Comparison of ENCODE assay signal across 9 mouse cellular contexts in genomic region chr9:34954212-34954611, GRCm38 (mm10).
A peak's percentile ranks its signal among the peaks of the same experiment; 100 is the strongest.
DNase-seq lines count a peak whose midpoint lies in the region; ATAC-seq and TF ChIP-seq lines count a peak whose summit lies in the region.
"Had no signal": no experiment of that assay in that cellular context is flagged by ENCODE, and none has a peak within 500 bp of the region (broad histone marks: within the 10 kb centered on the region; RNA-seq: fewer than 3 reads in every experiment).

No protein-coding gene starts in this region.

- no peak overlapping the region for H3K27ac ChIP-seq in forebrain, embryonic 10.5 days
- no peak overlapping the region for H3K27ac ChIP-seq in forebrain, embryonic 16.5 days (ENCODE audit: low read length)
- H3K27ac ChIP-seq in liver, adult 2 months (replicated peaks; ENCODE audit: insufficient read depth, low read depth, low read length): no peak overlapping the region
- H3K27ac ChIP-seq in liver, embryonic 11.5 days (ENCODE audit: low read depth, low read length): no peak overlapping the region
- peak overlapping the region; percentile 58; the same call in 1 of the 2 replicates for H3K27ac ChIP-seq in cerebellum, adult 2 months (ENCODE audit: insufficient read depth, low read length)
- H3K27ac ChIP-seq in left cerebral cortex, adult 2 months: no peak overlapping the region
- H3K27ac ChIP-seq: macrophage had no signal

- H3K36me3 ChIP-seq in forebrain, embryonic 10.5 days (replicated peaks): no peaks in the 10 kb centered on the region
- no peaks in the 10 kb centered on the region for H3K36me3 ChIP-seq in forebrain, embryonic 16.5 days (ENCODE audit: control insufficient read depth, insufficient read depth)
- H3K36me3 ChIP-seq in liver, adult 2 months (ENCODE audit: control insufficient read depth, insufficient read depth, low read length): no peaks in the 10 kb centered on the region
- H3K36me3 ChIP-seq in liver, embryonic 11.5 days (ENCODE audit: control insufficient read depth, insufficient read depth, low read length): no peaks in the 10 kb centered on the region
- H3K36me3 ChIP-seq in splenic B cell, adult 2 months (ENCODE audit: control insufficient read depth, insufficient read depth, low read length, poor library complexity, severe bottlenecking): no peaks in the 10 kb centered on the region

- H3K4me3 ChIP-seq in forebrain, embryonic 10.5 days: no peak overlapping the region
- no peak overlapping the region for H3K4me3 ChIP-seq in forebrain, embryonic 16.5 days (replicated peaks; ENCODE audit: low read length)
- H3K4me3 ChIP-seq in liver, adult 2 months (ENCODE audit: insufficient read depth, low read depth, low read length): no peak overlapping the region
- no peak overlapping the region for H3K4me3 ChIP-seq in liver, embryonic 11.5 days (ENCODE audit: low read depth, low read length)
- H3K4me3 ChIP-seq in cerebellum, adult 2 months (replicated peaks; ENCODE audit: insufficient read depth, low read depth, low read length): no peak overlapping the region
- H3K4me3 ChIP-seq in left cerebral cortex, adult 2 months: no peak overlapping the region

- no peak for TF ChIP-seq POLR2A in liver, adult 2 months (IDR thresholded peaks at IDR 0.05; ENCODE audit: extremely low read depth, insufficient read depth, low read length)
- TF ChIP-seq POLR2A in cerebellum, adult 2 months (IDR thresholded peaks at IDR 0.05; ENCODE audit: borderline replicate concordance, insufficient read depth, low read length): no peak

- no peak overlapping the region for H3K4me2 ChIP-seq in forebrain, embryonic 16.5 days (ENCODE audit: low read length)
- H3K4me2 ChIP-seq in liver, embryonic 11.5 days: no peak overlapping the region

- no peak; the same call in 1 of the 2 replicates for TF ChIP-seq CTCF in liver, adult 2 months (IDR thresholded peaks at IDR 0.05; ENCODE audit: low read depth, low read length)
- peak; percentile 54; the same call in 1 of the 2 replicates for TF ChIP-seq CTCF in cerebellum, adult 2 months (IDR thresholded peaks at IDR 0.05; ENCODE audit: borderline replicate concordance, insufficient read depth, low read depth, low read length)
- peak; percentile 58 for TF ChIP-seq CTCF in left cerebral cortex, adult 2 months (IDR thresholded peaks at IDR 0.05)

- intact Hi-C loops in left cerebral cortex, adult 2 months (cut with DNase I): loop anchor here (10.0 kb wide), 1 partner anchor 459 kb away; no protein-coding TSS in a partner anchor

- peaks cover 7% of the 10 kb centered on the region for H3K4me1 ChIP-seq in forebrain, embryonic 10.5 days
- H3K4me1 ChIP-seq in forebrain, embryonic 16.5 days (replicated peaks; ENCODE audit: control insufficient read depth, insufficient read depth, low read length): peaks cover 8% of the 10 kb centered on the region
- H3K4me1 ChIP-seq in liver, adult 2 months (ENCODE audit: control insufficient read depth, insufficient read depth, low read length): no peaks in the 10 kb centered on the region
- H3K4me1 ChIP-seq in liver, embryonic 11.5 days (replicated peaks; ENCODE audit: control insufficient read depth, insufficient read depth, low read length): no peaks in the 10 kb centered on the region
- peaks cover 50% of the 10 kb centered on the region; the same call in 1 of the 2 replicates for H3K4me1 ChIP-seq in cerebellum, adult 2 months (ENCODE audit: control insufficient read depth, insufficient read depth, low read length)

- ATAC-seq in forebrain, embryonic 16.5 days: no peak
- ATAC-seq in liver, embryonic 11.5 days (replicated peaks; ENCODE audit: low FRiP score): no peak

- H3K27me3 ChIP-seq in forebrain, embryonic 10.5 days (ENCODE audit: poor library complexity, severe bottlenecking): peaks cover 10% of the 10 kb centered on the region; the same call in 1 of the 2 replicates
- H3K27me3 ChIP-seq in forebrain, embryonic 16.5 days (replicated peaks; ENCODE audit: control insufficient read depth, insufficient read depth, low read length): no peaks in the 10 kb centered on the region
- no peaks in the 10 kb centered on the region for H3K27me3 ChIP-seq in liver, adult 2 months (ENCODE audit: control insufficient read depth, insufficient read depth, low read length)
- no peaks in the 10 kb centered on the region for H3K27me3 ChIP-seq in liver, embryonic 11.5 days (replicated peaks; ENCODE audit: control insufficient read depth, insufficient read depth, low read length)
- no peaks in the 10 kb centered on the region for H3K27me3 ChIP-seq in cerebellum, adult 2 months (ENCODE audit: control insufficient read depth, insufficient read depth, low read length)
- H3K27me3 ChIP-seq in splenic B cell, adult 2 months (ENCODE audit: control insufficient read depth, insufficient read depth, low read length, poor library complexity, severe bottlenecking): no peaks in the 10 kb centered on the region

- H3K79me2 ChIP-seq in liver, adult 2 months (ENCODE audit: control insufficient read depth, insufficient read depth, low read length): no peaks in the 10 kb centered on the region

- no peaks in the 10 kb centered on the region for H3K9me3 ChIP-seq in forebrain, embryonic 10.5 days
- no peaks in the 10 kb centered on the region for H3K9me3 ChIP-seq in forebrain, embryonic 16.5 days (ENCODE audit: control insufficient read depth, low read length)
- H3K9me3 ChIP-seq in liver, embryonic 11.5 days (ENCODE audit: control insufficient read depth, low read length): no peaks in the 10 kb centered on the region

- peak; percentile 30 for DNase-seq in forebrain, embryonic 10.5 days (ENCODE audit: extremely low spot score, low spot score)
- peak; percentile 9 for DNase-seq in liver, adult 2 months (ENCODE audit: extremely low read depth, low read depth, low spot score)
- no peak for DNase-seq in liver, embryonic 11.5 days (ENCODE audit: low spot score)
- peak in 1 of 2 experiments; percentile 57 for DNase-seq in cerebellum, adult 2 months
- DNase-seq in left cerebral cortex, adult 2 months (ENCODE audit: extremely low spot score in 1 of 2, low spot score in 2 of 2): peak; percentile 33 to 34
- DNase-seq in splenic B cell, adult 2 months (ENCODE audit: low read depth, low spot score): peak; percentile 3
- DNase-seq in urinary bladder, postnatal 10 days (ENCODE audit: low spot score): no peak

- 67% methylated on average over 5 of the region's 5 CpGs for WGBS in forebrain, embryonic 10.5 days
- WGBS in forebrain, embryonic 16.5 days: 61% methylated on average over 5 of the region's 5 CpGs
- 71% methylated on average over 5 of the region's 5 CpGs for WGBS in liver, adult 2 months
- WGBS in liver, embryonic 11.5 days: 56% methylated on average over 5 of the region's 5 CpGs
- 66% methylated on average over 5 of the region's 5 CpGs for WGBS in cerebellum, adult 2 months

- no peak overlapping the region for H3K9ac ChIP-seq in forebrain, embryonic 16.5 days (replicated peaks; ENCODE audit: low read depth, low read length)
- no peak overlapping the region for H3K9ac ChIP-seq in liver, adult 2 months (ENCODE audit: low read depth, low read length)
- no peak overlapping the region for H3K9ac ChIP-seq in liver, embryonic 11.5 days (ENCODE audit: low read depth, low read length)

Comparison
In these comparisons a context has a peak if more than half of its experiments do, and no peak if none do; other contexts are left out.
1. DNase-seq: peak in forebrain, embryonic 10.5 days (single experiment), liver, adult 2 months (single experiment), left cerebral cortex, adult 2 months (2 of 2) and splenic B cell, adult 2 months (single experiment); none in liver, embryonic 11.5 days (single experiment) and urinary bladder, postnatal 10 days (single experiment).